Mouse (Mus musculus) kidney, adult 8-10 months (tissue): ENCODE data around the gene Dydc2.

Experiments used
- DNase-seq, 2 experiments: peaks; one replicate each; pipeline ENCODE4 v3.0.0; 2022

Gene Dydc2

GRCm38 (mm10) chr14:40999904-41000645, 68.9 kb downstream of the Dydc2 start:
- no peak for DNase-seq
